Mouse (Mus musculus): ENCODE results near the gene Meis1. TPM values are rescaled to one million over a fixed set of nuclear protein-coding genes. Genes with fewer than 3 reads are reported as not detected.

The Meis1 gene
- polyA plus RNA-seq, 1 experiment from 2014 or later, result 8.5 TPM

GRCm38 (mm10) chr11:19010396-19010811 lies 8.4 kb downstream of the Meis1 start:
- Histone ChIP-seq H3K27me3 (ENCODE audit: control insufficient read depth, insufficient read depth, low read depth, low read length) (peaks cover 23% of the 10 kb centered on the region), H3K27ac (ENCODE audit: low read length) (no peak overlapping the region), H3K4me1 (ENCODE audit: control insufficient read depth, low read depth, low read length) (no peaks in the 10 kb centered on the region), H3K36me3 (ENCODE audit: control insufficient read depth, insufficient read depth) (no peaks in the 10 kb centered on the region), H3K9ac (ENCODE audit: low read depth, low read length) (no peak overlapping the region), H3K4me2 (ENCODE audit: low read depth, low read length) (no peak overlapping the region), H3K4me3 (ENCODE audit: low read depth, low read length) (no peak overlapping the region), H3K9me3 (replicated peaks; ENCODE audit: control insufficient read depth, low read length) (no peaks in the 10 kb centered on the region)
- no peak for ATAC-seq (ENCODE audit: low read depth)
- WGBS (ENCODE audit: insufficient replicate concordance), result 37% methylated on average over 14 of the region's 14 CpGs

- 53% methylated on average over 17 of the region's 17 CpGs for WGBS (ENCODE audit: insufficient replicate concordance)
- no peak for ATAC-seq (ENCODE audit: low read depth)
- H3K9me3 ChIP-seq (replicated peaks; ENCODE audit: control insufficient read depth, low read length), result no peaks in the 10 kb centered on the region
- H3K27ac ChIP-seq (ENCODE audit: low read length), result no peak overlapping the region
- no peaks in the 10 kb centered on the region for H3K4me1 ChIP-seq (ENCODE audit: control insufficient read depth, low read depth, low read length)
- H3K4me3 ChIP-seq (ENCODE audit: low read depth, low read length), result no peak overlapping the region
- no peak overlapping the region for H3K4me2 ChIP-seq (ENCODE audit: low read depth, low read length)
- H3K27me3 ChIP-seq (ENCODE audit: control insufficient read depth, insufficient read depth, low read depth, low read length), result peaks cover 18% of the 10 kb centered on the region
- H3K36me3 ChIP-seq (ENCODE audit: control insufficient read depth, insufficient read depth), result no peaks in the 10 kb centered on the region
- H3K9ac ChIP-seq (ENCODE audit: low read depth, low read length), result no peak overlapping the region
Measured at GRCm38 (mm10) chr11:19009536-19010395, 9.0 kb downstream of the Meis1 start.

- Histone ChIP-seq H3K27ac (ENCODE audit: low read length) (no peak overlapping the region), H3K4me3 (ENCODE audit: low read depth, low read length) (no peak overlapping the region)
Measured at GRCm38 (mm10) chr11:19008610-19009384, 10.0 kb downstream of the Meis1 start.

GRCm38 (mm10) chr11:19007541-19008424 lies 11.0 kb downstream of the Meis1 start:
- H3K4me3 ChIP-seq (ENCODE audit: low read depth, low read length), result no peak overlapping the region
- no peaks in the 10 kb centered on the region for H3K9me3 ChIP-seq (replicated peaks; ENCODE audit: control insufficient read depth, low read length)
- WGBS (ENCODE audit: insufficient replicate concordance), result 59% methylated on average over 45 of the region's 45 CpGs
- H3K36me3 ChIP-seq (ENCODE audit: control insufficient read depth, insufficient read depth), result no peaks in the 10 kb centered on the region
- H3K4me2 ChIP-seq (ENCODE audit: low read depth, low read length), result no peak overlapping the region
- H3K27ac ChIP-seq (ENCODE audit: low read length), result no peak overlapping the region
- no peak overlapping the region for H3K9ac ChIP-seq (ENCODE audit: low read depth, low read length)
- H3K4me1 ChIP-seq (ENCODE audit: control insufficient read depth, low read depth, low read length), result no peaks in the 10 kb centered on the region
- no peak for ATAC-seq (ENCODE audit: low read depth)
- H3K27me3 ChIP-seq (ENCODE audit: control insufficient read depth, insufficient read depth, low read depth, low read length), result no peaks in the 10 kb centered on the region

More at GRCm38 (mm10) chr11:19008610-19009384, 10.0 kb downstream of the Meis1 start:
- Histone ChIP-seq H3K4me2 (ENCODE audit: low read depth, low read length) (no peak overlapping the region), H3K4me1 (ENCODE audit: control insufficient read depth, low read depth, low read length) (no peaks in the 10 kb centered on the region), H3K9me3 (replicated peaks; ENCODE audit: control insufficient read depth, low read length) (no peaks in the 10 kb centered on the region), H3K27me3 (ENCODE audit: control insufficient read depth, insufficient read depth, low read depth, low read length) (peaks cover 8% of the 10 kb centered on the region), H3K9ac (ENCODE audit: low read depth, low read length) (no peak overlapping the region), H3K36me3 (ENCODE audit: control insufficient read depth, insufficient read depth) (no peaks in the 10 kb centered on the region)
- ATAC-seq (ENCODE audit: low read depth), result no peak
- WGBS (ENCODE audit: insufficient replicate concordance), result 61% methylated on average over 13 of the region's 13 CpGs

GRCm38 (mm10) chr11:19007068-19007467 lies 11.7 kb downstream of the Meis1 start:
- Histone ChIP-seq H3K36me3 (ENCODE audit: control insufficient read depth, insufficient read depth) (no peaks in the 10 kb centered on the region), H3K27ac (ENCODE audit: low read length) (no peak overlapping the region), H3K4me2 (ENCODE audit: low read depth, low read length) (no peak overlapping the region), H3K4me1 (ENCODE audit: control insufficient read depth, low read depth, low read length) (no peaks in the 10 kb centered on the region), H3K9ac (ENCODE audit: low read depth, low read length) (no peak overlapping the region), H3K9me3 (replicated peaks; ENCODE audit: control insufficient read depth, low read length) (no peaks in the 10 kb centered on the region), H3K4me3 (ENCODE audit: low read depth, low read length) (no peak overlapping the region), H3K27me3 (ENCODE audit: control insufficient read depth, insufficient read depth, low read depth, low read length) (no peaks in the 10 kb centered on the region)
- WGBS (ENCODE audit: insufficient replicate concordance), result 67% methylated on average over 5 of the region's 5 CpGs
- ATAC-seq (ENCODE audit: low read depth), result no peak

- no peaks in the 10 kb centered on the region for H3K36me3 ChIP-seq (ENCODE audit: control insufficient read depth, insufficient read depth)
- H3K4me2 ChIP-seq (ENCODE audit: low read depth, low read length), result no peak overlapping the region
- no peak overlapping the region for H3K27ac ChIP-seq (ENCODE audit: low read length)
- H3K4me3 ChIP-seq (ENCODE audit: low read depth, low read length), result no peak overlapping the region
- no peak for ATAC-seq (ENCODE audit: low read depth)
- H3K27me3 ChIP-seq (ENCODE audit: control insufficient read depth, insufficient read depth, low read depth, low read length), result no peaks in the 10 kb centered on the region
- no peaks in the 10 kb centered on the region for H3K4me1 ChIP-seq (ENCODE audit: control insufficient read depth, low read depth, low read length)
- H3K9me3 ChIP-seq (replicated peaks; ENCODE audit: control insufficient read depth, low read length), result no peaks in the 10 kb centered on the region
- no peak overlapping the region for H3K9ac ChIP-seq (ENCODE audit: low read depth, low read length)
- 42% methylated on average over 3 of the region's 3 CpGs for WGBS (ENCODE audit: insufficient replicate concordance)
Measured at GRCm38 (mm10) chr11:19005913-19006693, 12.7 kb downstream of the Meis1 start.

GRCm38 (mm10) chr11:19005007-19005912 lies 13.5 kb downstream of the Meis1 start:
- Histone ChIP-seq H3K27ac (ENCODE audit: low read length) (no peak overlapping the region), H3K9me3 (replicated peaks; ENCODE audit: control insufficient read depth, low read length) (no peaks in the 10 kb centered on the region), H3K27me3 (ENCODE audit: control insufficient read depth, insufficient read depth, low read depth, low read length) (no peaks in the 10 kb centered on the region), H3K4me2 (ENCODE audit: low read depth, low read length) (no peak overlapping the region), H3K4me3 (ENCODE audit: low read depth, low read length) (no peak overlapping the region), H3K4me1 (ENCODE audit: control insufficient read depth, low read depth, low read length) (no peaks in the 10 kb centered on the region), H3K9ac (ENCODE audit: low read depth, low read length) (no peak overlapping the region), H3K36me3 (ENCODE audit: control insufficient read depth, insufficient read depth) (no peaks in the 10 kb centered on the region)
- WGBS (ENCODE audit: insufficient replicate concordance), result 58% methylated on average over 9 of the region's 9 CpGs
- no peak for ATAC-seq (ENCODE audit: low read depth)

Data from liver, embryonic 16.5 days (tissue).